8 mouse cellular contexts compared by ENCODE assay signal in genomic region chr7:34919809-34920208, GRCm38 (mm10). TPM values are rescaled to one million over a fixed set of nuclear protein-coding genes. Genes with fewer than 3 reads are reported as not detected.
A peak's percentile ranks its signal among the peaks of the same experiment; 100 is the strongest.
DNase-seq lines count a peak whose midpoint lies in the region; ATAC-seq and TF ChIP-seq lines count a peak whose summit lies in the region.

No protein-coding gene starts in this region.

- peaks cover 12% of the 10 kb centered on the region for H3K4me1 ChIP-seq in thymus, adult 2 months (replicated peaks; ENCODE audit: control insufficient read depth, insufficient read depth, low read length)
- no peaks in the 10 kb centered on the region for H3K4me1 ChIP-seq in embryonic facial prominence, embryonic 10.5 days
- peaks cover 14% of the 10 kb centered on the region; the same call in 1 of the 2 replicates for H3K4me1 ChIP-seq in liver, embryonic 15.5 days (replicated peaks)
- no peaks in the 10 kb centered on the region for H3K4me1 ChIP-seq in forebrain, embryonic 15.5 days

- H3K27ac ChIP-seq in thymus, adult 2 months (ENCODE audit: control insufficient read depth, insufficient read depth, low read length), result no peak overlapping the region
- H3K27ac ChIP-seq in embryonic facial prominence, embryonic 10.5 days (replicated peaks), result no peak overlapping the region
- H3K27ac ChIP-seq in liver, embryonic 15.5 days (replicated peaks), result no peak overlapping the region
- H3K27ac ChIP-seq in forebrain, embryonic 15.5 days (replicated peaks), result no peak overlapping the region

- no peak overlapping the region for H3K9ac ChIP-seq in liver, embryonic 15.5 days
- H3K9ac ChIP-seq in forebrain, embryonic 15.5 days (replicated peaks), result no peak overlapping the region

- peak; percentile 26; the same call in 1 of the 2 replicates for ATAC-seq in liver, embryonic 15.5 days (ENCODE audit: insufficient read depth)
- ATAC-seq in forebrain, embryonic 15.5 days (replicated peaks), result no peak

- WGBS in thymus, adult 2 months, result 91% methylated on average over 5 of the region's 5 CpGs
- WGBS in embryonic facial prominence, embryonic 10.5 days, result 51% methylated on average over 5 of the region's 5 CpGs
- 42% methylated on average over 5 of the region's 5 CpGs for WGBS in liver, embryonic 15.5 days (ENCODE audit: insufficient replicate concordance)
- WGBS in forebrain, embryonic 15.5 days, result 50% methylated on average over 5 of the region's 5 CpGs

- H3K36me3 ChIP-seq in thymus, adult 2 months (ENCODE audit: control insufficient read depth, insufficient read depth, low read length), result no peaks in the 10 kb centered on the region
- peaks cover 27% of the 10 kb centered on the region for H3K36me3 ChIP-seq in embryonic facial prominence, embryonic 10.5 days (replicated peaks)
- no peaks in the 10 kb centered on the region for H3K36me3 ChIP-seq in liver, embryonic 15.5 days (replicated peaks)
- H3K36me3 ChIP-seq in forebrain, embryonic 15.5 days, result no peaks in the 10 kb centered on the region

- H3K4me2 ChIP-seq in liver, embryonic 15.5 days, result no peak overlapping the region
- no peak overlapping the region for H3K4me2 ChIP-seq in forebrain, embryonic 15.5 days (replicated peaks)

- H3K4me3 ChIP-seq in thymus, adult 2 months (ENCODE audit: control insufficient read depth, insufficient read depth, low read length), result no peak overlapping the region
- no peak overlapping the region for H3K4me3 ChIP-seq in embryonic facial prominence, embryonic 10.5 days
- H3K4me3 ChIP-seq in liver, embryonic 15.5 days (replicated peaks), result no peak overlapping the region
- H3K4me3 ChIP-seq in forebrain, embryonic 15.5 days, result no peak overlapping the region

- TF ChIP-seq POLR2A in thymus, adult 2 months (IDR thresholded peaks at IDR 0.05; ENCODE audit: control insufficient read depth, extremely low read depth, insufficient read depth, low read length, poor library complexity), result no peak

- peak; percentile 68; the same call in 1 of the 2 replicates for TF ChIP-seq CTCF in thymus, adult 2 months (IDR thresholded peaks at IDR 0.05; ENCODE audit: borderline replicate concordance, control insufficient read depth, extremely low read depth, insufficient read depth, low read length, poor library complexity)

- no peaks in the 10 kb centered on the region for H3K27me3 ChIP-seq in thymus, adult 2 months (ENCODE audit: control insufficient read depth, insufficient read depth, low read length)
- H3K27me3 ChIP-seq in embryonic facial prominence, embryonic 10.5 days (replicated peaks; ENCODE audit: low read depth, poor library complexity, severe bottlenecking), result no peaks in the 10 kb centered on the region
- no peaks in the 10 kb centered on the region for H3K27me3 ChIP-seq in liver, embryonic 15.5 days
- no peaks in the 10 kb centered on the region for H3K27me3 ChIP-seq in forebrain, embryonic 15.5 days

- peak; percentile 28 for DNase-seq in gastrocnemius, adult 18-20 months (ENCODE audit: low spot score)
- DNase-seq in gastrocnemius, adult 8-10 months (ENCODE audit: low spot score in 2 of 2), result no peak
- DNase-seq in thymus, adult 2 months, result peak; percentile 36
- no peak for DNase-seq in thymus, adult 18-20 months
- DNase-seq in embryonic facial prominence, embryonic 10.5 days (ENCODE audit: low spot score), result peak; percentile 55
- peak; percentile 41 for DNase-seq in thymus, postnatal 0 days (ENCODE audit: low spot score)

- H3K9me3 ChIP-seq in embryonic facial prominence, embryonic 10.5 days, result no peaks in the 10 kb centered on the region
- no peaks in the 10 kb centered on the region for H3K9me3 ChIP-seq in liver, embryonic 15.5 days (replicated peaks)
- H3K9me3 ChIP-seq in forebrain, embryonic 15.5 days, result no peaks in the 10 kb centered on the region

RNA-seq across cellular contexts. Expression of gene Pepd, which starts 7.6 kb away (rescaled TPM):
- 10 to 100 TPM; 26.5 to 27.3 TPM for total RNA-seq in gastrocnemius, adult 18-20 months (2021)
- 10 to 100 TPM; 27.4 to 31.8 (median 29.4) TPM for total RNA-seq in gastrocnemius, adult 8-10 months (2022)
- 77.0 and 87.6 TPM in 2 replicates for polyA plus RNA-seq in thymus, adult 2 months (2012; rRNA removed)
- 77.1 and 79.7 TPM in 2 replicates for polyA plus RNA-seq in embryonic facial prominence, embryonic 10.5 days (2016; fragmentation: Nextera tagmentation; extraction: Ambion mirVana)
- 59.3 and 64.1 TPM in 2 replicates for polyA plus RNA-seq in liver, embryonic 15.5 days (2015; fragmentation: Nextera tagmentation; extraction: Ambion mirVana)
- 79.5 and 82.5 TPM in 2 replicates for polyA plus RNA-seq in thymus, postnatal 0 days (2015; fragmentation: Nextera tagmentation; extraction: Ambion mirVana)
- polyA plus RNA-seq in forebrain, embryonic 15.5 days (2015; fragmentation: Nextera tagmentation; extraction: Ambion mirVana), result 51.4 and 51.7 TPM in 2 replicates

Comparison
In these comparisons a context has a peak if more than half of its experiments do, and no peak if none do; other contexts are left out.
1. DNase-seq: peak in gastrocnemius, adult 18-20 months (single experiment), thymus, adult 2 months (single experiment), embryonic facial prominence, embryonic 10.5 days (single experiment) and thymus, postnatal 0 days (single experiment); none in gastrocnemius, adult 8-10 months (0 of 2) and thymus, adult 18-20 months (0 of 2).